Mouse (Mus musculus) gonadal fat pad, adult 2 months (tissue): ENCODE results near the gene Kcnb1. TPM values are rescaled to one million over a fixed set of nuclear protein-coding genes. Genes with fewer than 3 reads are reported as not detected.
"Not testable (repeated sequence)": the region's sequence is repeated elsewhere in the genome, so short reads cannot be mapped to it uniquely, and the experiment has no call there.

Experiments used
- DNase-seq: peaks from one replicate; pipeline ENCODE4 v3.0.0-alpha.2; 2012; ENCODE audit warnings: low read depth
- polyA plus RNA-seq: library from polyadenylated mRNA; depleted of rRNA; stranded (reverse); fragments of >200 nt; gene quantifications from 2 replicates; pipeline ENCODE4 v1.2.3, GENCODE M21; 2012

Gene Kcnb1
- polyA plus RNA-seq, 1 experiment, result 13.8 TPM

GRCm38 (mm10) chr2:167204686-167205085 lies 14.7 kb upstream of the Kcnb1 start:
- DNase-seq, result not testable (repeated sequence)

- no peak for DNase-seq
These were observed 13.7 kb upstream of the Kcnb1 start for GRCm38 (mm10) chr2:167203505-167204166.

GRCm38 (mm10) chr2:167201463-167202291 lies 11.7 kb upstream of the Kcnb1 start:
- DNase-seq, result no peak

GRCm38 (mm10) chr2:167198660-167199427 lies 8.9 kb upstream of the Kcnb1 start:
- DNase-seq, result no peak

- no peak for DNase-seq
These were observed 3.4 kb upstream of the Kcnb1 start for GRCm38 (mm10) chr2:167193361-167193760.

GRCm38 (mm10) chr2:167189291-167190075 lies 472 bp downstream of the Kcnb1 start:
- DNase-seq, result no peak

- DNase-seq, result no peak
These were observed 1.4 kb downstream of the Kcnb1 start for GRCm38 (mm10) chr2:167188315-167189207.

GRCm38 (mm10) chr2:167187119-167187518 lies 2.8 kb downstream of the Kcnb1 start:
- no peak for DNase-seq

GRCm38 (mm10) chr2:167186544-167186943 lies 3.4 kb downstream of the Kcnb1 start:
- DNase-seq, result no peak

- DNase-seq, result no peak
These were observed 4.0 kb downstream of the Kcnb1 start for GRCm38 (mm10) chr2:167186003-167186402.

GRCm38 (mm10) chr2:167185432-167185831 lies 4.5 kb downstream of the Kcnb1 start:
- no peak for DNase-seq

- DNase-seq, result no peak
These were observed 8.1 kb downstream of the Kcnb1 start for GRCm38 (mm10) chr2:167181662-167182389.

- no peak for DNase-seq
These were observed 8.9 kb downstream of the Kcnb1 start for GRCm38 (mm10) chr2:167181096-167181495.

- no peak for DNase-seq
These were observed 10.7 kb downstream of the Kcnb1 start for GRCm38 (mm10) chr2:167179301-167179700.

- DNase-seq, result no peak
These were observed 12.7 kb downstream of the Kcnb1 start for GRCm38 (mm10) chr2:167177231-167177641.

GRCm38 (mm10) chr2:167175284-167175683 lies 14.7 kb downstream of the Kcnb1 start:
- no peak for DNase-seq

- DNase-seq, result no peak
These were observed 16.7 kb downstream of the Kcnb1 start for GRCm38 (mm10) chr2:167173051-167173875.

GRCm38 (mm10) chr2:167167515-167168212 lies 22.3 kb downstream of the Kcnb1 start:
- DNase-seq, result no peak
